Mouse (Mus musculus) CH12.LX (cell line): ENCODE results near the gene Rxrg.

Source experiments
- BHLHE40 ChIP-seq: IDR thresholded peaks from 2 replicates; pipeline ENCODE4 v1.6.1; 2011; ENCODE audit warnings: mild to moderate bottlenecking, low read depth, low read length, improper control_type of control experiment
- CHD1 ChIP-seq: IDR thresholded peaks from 2 replicates; pipeline ENCODE4 v1.6.1; 2012; ENCODE audit warnings: low read depth, low read length, improper control_type of control experiment, inconsistent platforms
- CTCF ChIP-seq, 2 experiments: IDR thresholded peaks in 1 of 2; conservative IDR thresholded peaks in 1 of 2; 2 replicates each; pipeline ENCODE4 v1.5.1; 2011 to 2012; ENCODE audit warnings: low read depth in 2 of 2, low read length in 2 of 2, improper control_type of control experiment in 1 of 2, inconsistent platforms in 1 of 2, mild to moderate bottlenecking in 1 of 2, moderate library complexity in 1 of 2
- EP300 ChIP-seq: IDR thresholded peaks from 2 replicates; pipeline ENCODE4 v1.6.1; 2011; ENCODE audit warnings: low read length, improper control_type of control experiment
- MAX ChIP-seq: IDR thresholded peaks from 2 replicates; pipeline ENCODE4 v1.6.1; 2011; ENCODE audit warnings: low read length, improper control_type of control experiment
- NRF1 ChIP-seq: IDR thresholded peaks from 2 replicates; pipeline ENCODE4 v1.6.1; 2014; ENCODE audit warnings: low read depth, mild to moderate bottlenecking, inconsistent platforms, low read length, improper control_type of control experiment, moderate library complexity
- POLR2A ChIP-seq: IDR thresholded peaks from 2 replicates; pipeline ENCODE4 v1.6.1; 2011; ENCODE audit warnings: low read depth, mild to moderate bottlenecking, improper control_type of control experiment, low read length
- POLR2AphosphoS2 ChIP-seq: IDR thresholded peaks from 2 replicates; pipeline ENCODE4 v1.6.1; 2011; ENCODE audit warnings: low read depth, low read length, improper control_type of control experiment
- RAD21 ChIP-seq: IDR thresholded peaks from 2 replicates; pipeline ENCODE4 v1.6.1; 2011; ENCODE audit warnings: low read depth, mild to moderate bottlenecking, low read length, improper control_type of control experiment, moderate library complexity
- SIN3A ChIP-seq: IDR thresholded peaks from 2 replicates; pipeline ENCODE4 v1.6.1; 2012; ENCODE audit warnings: low read length, improper control_type of control experiment, inconsistent platforms
- ZNF384 ChIP-seq: IDR thresholded peaks from 2 replicates; pipeline ENCODE4 v1.6.1; 2012; ENCODE audit warnings: low read depth, low read length, improper control_type of control experiment, inconsistent platforms

DNA sequence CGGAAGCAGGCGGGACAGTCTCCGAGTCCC is 90.9 kb downstream of the Rxrg start, which contains the start of gene Lmx1a:
- TF ChIP-seq EP300 (no peak), BHLHE40 (no peak), CTCF (conservative IDR thresholded peaks at IDR 0.05 in 1 of 2, IDR thresholded peaks at IDR 0.05 in 1 of 2; ENCODE audit: low read depth in 2 of 2, low read length in 2 of 2) (no peak), POLR2A (no peak), ZNF384 (no peak), SIN3A (no peak), POLR2AphosphoS2 (no peak), MAX (no peak), CHD1 (no peak), NRF1 (no peak), RAD21 (no peak)
